In genomic region chr1:97834354-97834822, GRCm38 (mm10) we compare ENCODE assay signal across 12 mouse cellular contexts.
A peak's percentile ranks its signal among the peaks of the same experiment; 100 is the strongest.
DNase-seq lines count a peak whose midpoint lies in the region; ATAC-seq and TF ChIP-seq lines count a peak whose summit lies in the region.
"Had no signal": no experiment of that assay in that cellular context is flagged by ENCODE, and none has a peak within 500 bp of the region (broad histone marks: within the 10 kb centered on the region; RNA-seq: fewer than 3 reads in every experiment).

No protein-coding gene starts in this region.

- H3K4me3 ChIP-seq in forebrain, embryonic 13.5 days = no peak overlapping the region
- no peak overlapping the region for H3K4me3 ChIP-seq in forebrain, embryonic 12.5 days (replicated peaks)
- H3K4me3 ChIP-seq in hindbrain, embryonic 13.5 days = no peak overlapping the region
- no peak overlapping the region for H3K4me3 ChIP-seq in hindbrain, embryonic 12.5 days
- H3K4me3 ChIP-seq in lung, embryonic 16.5 days (ENCODE audit: low read length) = no peak overlapping the region
- no peak overlapping the region for H3K4me3 ChIP-seq in small intestine, adult 2 months (ENCODE audit: low read depth, low read length)
- H3K4me3 ChIP-seq: midbrain, embryonic 12.5 days had no signal

- peak; percentile 60; the same call in 1 of the 2 replicates for ATAC-seq in forebrain, embryonic 13.5 days
- no peak for ATAC-seq in forebrain, embryonic 12.5 days (ENCODE audit: low FRiP score)
- no peak for ATAC-seq in hindbrain, embryonic 13.5 days (ENCODE audit: low FRiP score)
- no peak for ATAC-seq in hindbrain, embryonic 12.5 days (ENCODE audit: low FRiP score)
- no peak for ATAC-seq in lung, embryonic 16.5 days (ENCODE audit: low read depth)
- ATAC-seq in erythroblast, adult 5-6 weeks (replicated peaks; ENCODE audit: low FRiP score, poor library complexity, severe bottlenecking) = no peak

- H3K36me3 ChIP-seq in forebrain, embryonic 13.5 days (ENCODE audit: poor library complexity, severe bottlenecking) = peaks cover 12% of the 10 kb centered on the region
- H3K36me3 ChIP-seq in forebrain, embryonic 12.5 days (replicated peaks) = no peaks in the 10 kb centered on the region
- peaks cover 10% of the 10 kb centered on the region; the same call in 1 of the 2 replicates for H3K36me3 ChIP-seq in hindbrain, embryonic 13.5 days
- H3K36me3 ChIP-seq in hindbrain, embryonic 12.5 days = no peaks in the 10 kb centered on the region
- no peaks in the 10 kb centered on the region for H3K36me3 ChIP-seq in lung, embryonic 16.5 days (ENCODE audit: control insufficient read depth, insufficient read depth, low read length)
- no peaks in the 10 kb centered on the region for H3K36me3 ChIP-seq in small intestine, adult 2 months (ENCODE audit: control insufficient read depth, insufficient read depth, low read length)
- H3K36me3 ChIP-seq: midbrain, embryonic 12.5 days had no signal

- H3K4me2 ChIP-seq in forebrain, embryonic 13.5 days = no peak overlapping the region
- no peak overlapping the region for H3K4me2 ChIP-seq in forebrain, embryonic 12.5 days
- H3K4me2 ChIP-seq in hindbrain, embryonic 13.5 days = no peak overlapping the region
- no peak overlapping the region for H3K4me2 ChIP-seq in hindbrain, embryonic 12.5 days (replicated peaks)
- H3K4me2 ChIP-seq in lung, embryonic 16.5 days (ENCODE audit: low read depth, low read length) = no peak overlapping the region
- H3K4me2 ChIP-seq: midbrain, embryonic 12.5 days had no signal

- H3K27me3 ChIP-seq in forebrain, embryonic 13.5 days = no peaks in the 10 kb centered on the region
- H3K27me3 ChIP-seq in forebrain, embryonic 12.5 days = no peaks in the 10 kb centered on the region
- no peaks in the 10 kb centered on the region for H3K27me3 ChIP-seq in hindbrain, embryonic 13.5 days
- H3K27me3 ChIP-seq in hindbrain, embryonic 12.5 days = no peaks in the 10 kb centered on the region
- H3K27me3 ChIP-seq in lung, embryonic 16.5 days (ENCODE audit: control insufficient read depth, insufficient read depth, low read depth, low read length) = no peaks in the 10 kb centered on the region
- H3K27me3 ChIP-seq in small intestine, adult 2 months (ENCODE audit: control insufficient read depth, insufficient read depth, low read length) = no peaks in the 10 kb centered on the region
- H3K27me3 ChIP-seq: midbrain, embryonic 12.5 days had no signal

- TF ChIP-seq POLR2A in small intestine, adult 2 months (IDR thresholded peaks at IDR 0.05; ENCODE audit: low read depth, low read length) = no peak

- peaks cover 18% of the 10 kb centered on the region for H3K4me1 ChIP-seq in forebrain, embryonic 13.5 days
- H3K4me1 ChIP-seq in forebrain, embryonic 12.5 days = no peaks in the 10 kb centered on the region; the same call in 1 of the 2 replicates
- 0 out of 2 replicates have a peak, but pooled peaks cover 5% of the 10 kb centered on the region for H3K4me1 ChIP-seq in hindbrain, embryonic 13.5 days (replicated peaks)
- H3K4me1 ChIP-seq in hindbrain, embryonic 12.5 days = no peaks in the 10 kb centered on the region; the same call in 1 of the 2 replicates
- H3K4me1 ChIP-seq in lung, embryonic 16.5 days (replicated peaks; ENCODE audit: control insufficient read depth, insufficient read depth, low read length) = peaks cover 9% of the 10 kb centered on the region
- H3K4me1 ChIP-seq in small intestine, adult 2 months (ENCODE audit: control insufficient read depth, insufficient read depth, insufficient read length, low read length) = no peaks in the 10 kb centered on the region
- H3K4me1 ChIP-seq: midbrain, embryonic 12.5 days had no signal

- WGBS in forebrain, embryonic 13.5 days = 75% methylated on average over 5 of the region's 5 CpGs
- WGBS in forebrain, embryonic 12.5 days = 95% methylated on average over 5 of the region's 5 CpGs
- WGBS in hindbrain, embryonic 13.5 days = 77% methylated on average over 5 of the region's 5 CpGs
- 90% methylated on average over 5 of the region's 5 CpGs for WGBS in hindbrain, embryonic 12.5 days
- 61% methylated on average over 5 of the region's 5 CpGs for WGBS in lung, embryonic 16.5 days
- 81% methylated on average over 5 of the region's 5 CpGs for WGBS in small intestine, adult 2 months

- H3K9me3 ChIP-seq in forebrain, embryonic 13.5 days (replicated peaks) = no peaks in the 10 kb centered on the region
- no peaks in the 10 kb centered on the region for H3K9me3 ChIP-seq in forebrain, embryonic 12.5 days
- H3K9me3 ChIP-seq in hindbrain, embryonic 13.5 days = no peaks in the 10 kb centered on the region
- no peaks in the 10 kb centered on the region for H3K9me3 ChIP-seq in hindbrain, embryonic 12.5 days (replicated peaks)
- H3K9me3 ChIP-seq in lung, embryonic 16.5 days (ENCODE audit: control insufficient read depth, low read length) = no peaks in the 10 kb centered on the region
- H3K9me3 ChIP-seq: midbrain, embryonic 12.5 days had no signal

- H3K9ac ChIP-seq in forebrain, embryonic 13.5 days = no peak overlapping the region
- no peak overlapping the region for H3K9ac ChIP-seq in forebrain, embryonic 12.5 days
- no peak overlapping the region for H3K9ac ChIP-seq in hindbrain, embryonic 13.5 days
- no peak overlapping the region for H3K9ac ChIP-seq in hindbrain, embryonic 12.5 days
- H3K9ac ChIP-seq in lung, embryonic 16.5 days (ENCODE audit: low read length) = no peak overlapping the region
- H3K9ac ChIP-seq: midbrain, embryonic 12.5 days had no signal

- no peak for DNase-seq in lung, postnatal 36 days
- DNase-seq: adrenal gland, adult 8-10 months; spleen, adult 18-20 months; thymus, adult 18-20 months had no signal

- peak overlapping the region; percentile 42; the same call in 1 of the 2 replicates for H3K27ac ChIP-seq in forebrain, embryonic 13.5 days
- no peak overlapping the region for H3K27ac ChIP-seq in forebrain, embryonic 12.5 days
- peak overlapping the region; percentile 24; the same call in 1 of the 2 replicates for H3K27ac ChIP-seq in hindbrain, embryonic 13.5 days
- H3K27ac ChIP-seq in hindbrain, embryonic 12.5 days = no peak overlapping the region
- peak overlapping the region; percentile 46; the same call in 1 of the 2 replicates for H3K27ac ChIP-seq in lung, embryonic 16.5 days (ENCODE audit: low read length)
- peak overlapping the region; percentile 37; the same call in 1 of the 2 replicates for H3K27ac ChIP-seq in small intestine, adult 2 months (ENCODE audit: insufficient read depth, low read depth, low read length)
- H3K27ac ChIP-seq: midbrain, embryonic 12.5 days had no signal

- TF ChIP-seq CTCF in small intestine, adult 2 months (IDR thresholded peaks at IDR 0.05; ENCODE audit: extremely low read depth, insufficient read length, insufficient replicate concordance, low read depth, low read length) = no peak

Comparison
In these comparisons a context has a peak if more than half of its experiments do, and no peak if none do; other contexts are left out.
1. H3K27ac ChIP-seq: peak in forebrain, embryonic 13.5 days (single experiment), hindbrain, embryonic 13.5 days (single experiment), lung, embryonic 16.5 days (single experiment) and small intestine, adult 2 months (single experiment); none in forebrain, embryonic 12.5 days (single experiment) and hindbrain, embryonic 12.5 days (single experiment).